ENCODE assay signal across 8 mouse cellular contexts in genomic region chr12:59132462-59132861, GRCm38 (mm10). TPM values are rescaled to one million over a fixed set of nuclear protein-coding genes. Genes with fewer than 3 reads are reported as not detected.
DNase-seq lines count a peak whose midpoint lies in the region; ATAC-seq and TF ChIP-seq lines count a peak whose summit lies in the region.

No protein-coding gene starts in this region.

- no peaks in the 10 kb centered on the region for H3K27me3 ChIP-seq in erythroblast, embryonic 14.5 days (ENCODE audit: control insufficient read depth)
- H3K27me3 ChIP-seq in CH12.LX (replicated peaks), result no peaks in the 10 kb centered on the region
- H3K27me3 ChIP-seq in heart, embryonic 15.5 days, result no peaks in the 10 kb centered on the region

- peaks cover 12% of the 10 kb centered on the region for H3K36me3 ChIP-seq in erythroblast, embryonic 14.5 days (ENCODE audit: control insufficient read depth)
- H3K36me3 ChIP-seq in CH12.LX (replicated peaks in 1 of 2; ENCODE audit: control insufficient read depth in 1 of 2, insufficient read depth in 1 of 2, low read length in 1 of 2) (peaks cover 0 to 27% of the 10 kb centered on the region in 2 experiments), macrophage (ENCODE audit: inconsistent target) (peaks cover 13% of the 10 kb centered on the region; the same call in 1 of the 2 replicates)
- no peaks in the 10 kb centered on the region for H3K36me3 ChIP-seq in heart, embryonic 15.5 days

- in situ Hi-C loops in CH12.LX (cut with MboI; ENCODE audit: low pct_ligation_motif_present, low pct_unique_long_range_greater_than_20kb, low sequenced_read_pairs), result no loop called here

- ATAC-seq in erythroblast, adult 5-6 weeks (replicated peaks; ENCODE audit: low FRiP score, poor library complexity, severe bottlenecking), result no peak
- ATAC-seq in heart, embryonic 15.5 days (replicated peaks; ENCODE audit: insufficient number of reproducible peaks, insufficient read depth, low FRiP score, low read depth), result no peak

- dilution Hi-C loops in CH12.LX (cut with MboI; ENCODE audit: extremely low pct_ligation_motif_present, extremely low pct_unique_long_range_greater_than_20kb, low sequenced_read_pairs), result no loop called here

- WGBS in heart, embryonic 15.5 days, result 45% methylated on average over 3 of the region's 3 CpGs
- 8% methylated on average over 3 of the region's 3 CpGs for WGBS in macrophage (ENCODE audit: missing documents)

- peak; percentile 57 for TF ChIP-seq EP300 in CH12.LX (IDR thresholded peaks at IDR 0.05; ENCODE audit: low read length)

- no peak for TF ChIP-seq CTCF in CH12.LX (conservative IDR thresholded peaks at IDR 0.05 in 1 of 2, IDR thresholded peaks at IDR 0.05 in 1 of 2; ENCODE audit: low read depth in 2 of 2, low read length in 2 of 2)

- no peak for TF ChIP-seq RAD21 in CH12.LX (IDR thresholded peaks at IDR 0.05; ENCODE audit: low read depth, low read length)

- peak overlapping the region; percentile 92 for H3K4me3 ChIP-seq in erythroblast, embryonic 14.5 days (replicated peaks)
- H3K4me3 ChIP-seq in CH12.LX (replicated peaks in 1 of 3; ENCODE audit: low read depth in 2 of 3, low read length in 2 of 3, poor library complexity in 1 of 3), result peak overlapping the region; percentile 83 to 91 (median 90)
- peak overlapping the region; percentile 99 for H3K4me3 ChIP-seq in heart, embryonic 15.5 days
- peak overlapping the region; percentile 44 for H3K4me3 ChIP-seq in macrophage (ENCODE audit: inconsistent target)

- H3K4me1 ChIP-seq in erythroblast, embryonic 14.5 days (ENCODE audit: control insufficient read depth), result peaks cover 61% of the 10 kb centered on the region
- H3K4me1 ChIP-seq in CH12.LX (ENCODE audit: control insufficient read depth in 1 of 2, insufficient read depth in 2 of 2), result peaks cover 6 to 39% of the 10 kb centered on the region in 2 experiments; a peak in 3 of 4 replicates
- H3K4me1 ChIP-seq in heart, embryonic 15.5 days (replicated peaks), result peaks cover 22% of the 10 kb centered on the region

- H3K9me3 ChIP-seq in erythroblast, embryonic 14.5 days (ENCODE audit: control insufficient read depth, low read length), result no peaks in the 10 kb centered on the region
- H3K9me3 ChIP-seq in CH12.LX (replicated peaks; ENCODE audit: low read length), result no peaks in the 10 kb centered on the region
- no peaks in the 10 kb centered on the region for H3K9me3 ChIP-seq in heart, embryonic 15.5 days (replicated peaks)

- DNase-seq in CH12.LX (ENCODE audit: extremely low read depth), result peak; percentile 36
- DNase-seq in retina, postnatal 1 day, result no peak
- no peak for DNase-seq in cerebellum, postnatal 14 days
- no peak for DNase-seq in adrenal gland, postnatal 14 days

- H3K79me2 ChIP-seq in CH12.LX (replicated peaks; ENCODE audit: control insufficient read depth, extremely low read depth, insufficient read depth, poor library complexity, severe bottlenecking) (peaks cover 59% of the 10 kb centered on the region), macrophage (ENCODE audit: inconsistent target) (peaks cover 59% of the 10 kb centered on the region)

- peak overlapping the region; percentile 99 for H3K9ac ChIP-seq in CH12.LX (ENCODE audit: insufficient read depth, low read depth)
- peak overlapping the region; percentile 97; the same call in 1 of the 2 replicates for H3K9ac ChIP-seq in heart, embryonic 15.5 days

- peak overlapping the region; percentile 92 for H3K4me2 ChIP-seq in CH12.LX (ENCODE audit: insufficient read depth, low read depth, poor library complexity, severe bottlenecking)
- peak overlapping the region; percentile 79 for H3K4me2 ChIP-seq in heart, embryonic 15.5 days

- peak overlapping the region; percentile 40; the same call in 1 of the 2 replicates for H3K27ac ChIP-seq in CH12.LX (ENCODE audit: insufficient read depth, low read depth)
- H3K27ac ChIP-seq in heart, embryonic 15.5 days, result no peak overlapping the region
- peak overlapping the region; percentile 65 for H3K27ac ChIP-seq in macrophage

- TF ChIP-seq POLR2A in CH12.LX (IDR thresholded peaks at IDR 0.05; ENCODE audit: low read depth, low read length), result no peak

TF ChIP-seq in CH12.LX, 34 proteins besides CTCF, POLR2A, EP300 and RAD21:
- TF ChIP-seq ZMIZ1 (IDR thresholded peaks at IDR 0.05; ENCODE audit: low read depth, low read length), result no peak
- TF ChIP-seq MAX (IDR thresholded peaks at IDR 0.05; ENCODE audit: low read length), result no peak
- 0 out of 2 replicates have a peak, but pooled peaks have one; percentile 16 for TF ChIP-seq MXI1 (IDR thresholded peaks at IDR 0.05; ENCODE audit: low read depth, low read length)
- TF ChIP-seq MYC (IDR thresholded peaks at IDR 0.05; ENCODE audit: low read depth, low read length), result 0 out of 2 replicates have a peak, but pooled peaks have one; percentile 8
- TF ChIP-seq MEF2A (IDR thresholded peaks at IDR 0.05; ENCODE audit: borderline replicate concordance, low read depth, low read length), result no peak
- peak; percentile 54 for TF ChIP-seq IRF4 (IDR thresholded peaks at IDR 0.05; ENCODE audit: low read depth, low read length)

RNA-seq across cellular contexts. Expression of gene Mia2, which starts 36.9 kb away (rescaled TPM):
- polyA plus RNA-seq in erythroblast, embryonic 14.5 days (2012), result 1.2 and 1.5 TPM in 2 replicates
- total RNA-seq in erythroblast, adult 5-6 weeks (2015; ENCODE audit: low replicate concordance), result 40.5 and 54.1 TPM in 2 replicates
- 66.7 and 125 TPM in 2 replicates for total RNA-seq in erythroblast, adult 5-6 weeks (2017; ENCODE audit: low replicate concordance)
- 61.2 and 68.1 TPM in 2 replicates for total RNA-seq in CH12.LX (2012; rRNA removed)
- 99.2 and 107 TPM in 2 replicates for total RNA-seq in CH12.LX (2014; rRNA removed)
- polyA plus RNA-seq in CH12.LX (2012; ENCODE audit: insufficient read length, low read depth), result 162 and 176 TPM in 2 replicates
- 39.6 and 44.8 TPM in 2 replicates for polyA plus RNA-seq in heart, embryonic 15.5 days (2015; fragmentation: Nextera tagmentation; extraction: Ambion mirVana)
- total RNA-seq in macrophage (2018; cell fraction: chromatin; rRNA removed), result 100 to 1,000 TPM in 18 of 26 experiments, 10 to 100 TPM in 8; 25.8 to 265 (median 176) TPM
- total RNA-seq in macrophage (2018; cell fraction: cytosol; rRNA removed), result 100 to 1,000 TPM in 12 of 26 experiments, 10 to 100 TPM in 14; 72.0 to 131 (median 99.9) TPM
- total RNA-seq in macrophage (2018; cell fraction: nucleus; rRNA removed), result 100 to 1,000 TPM in 14 of 26 experiments, 10 to 100 TPM in 12; 23.4 to 180 (median 107) TPM
- polyA plus RNA-seq in macrophage (2018), result 74.3 to 171 TPM (median 100 TPM) in 3 replicates
- total RNA-seq in adrenal gland, postnatal 14 days (2021), result 87.4 and 106 TPM in 2 replicates

Comparison
In these comparisons a context has a peak if more than half of its experiments do, and no peak if none do; other contexts are left out.
1. H3K4me3 ChIP-seq: peak in every context shown above with its lines; median percentile 99 in heart, embryonic 15.5 days; 92 in erythroblast, embryonic 14.5 days; 90 in CH12.LX; 44 in macrophage.
2. RNA of gene Mia2, which starts 36.9 kb away (polyA plus RNA-seq): 74.3 to 171 TPM in macrophage, 162 to 176 TPM in CH12.LX and 39.6 to 44.8 TPM in heart, embryonic 15.5 days; 1.2 to 1.5 TPM in erythroblast, embryonic 14.5 days; every median in the first group is over 10 times any median in the second.